Mouse (Mus musculus) olfactory bulb, adult 2 months (tissue): ENCODE results near the gene Cyfip1.

ENCODE experiments used
- CTCF ChIP-seq: fragments of 200-500 bp; IDR thresholded peaks from 2 replicates; pipeline ENCODE4 v1.5.1; 2012; ENCODE audit warnings: low read depth, mild to moderate bottlenecking, low read length, moderate library complexity; ENCODE audit not compliant: insufficient read depth
- POLR2A ChIP-seq: fragments of 200-500 bp; IDR thresholded peaks from 2 replicates; pipeline ENCODE4 v1.6.1; 2012; ENCODE audit warnings: mild to moderate bottlenecking, low read depth, low read length, moderate library complexity; ENCODE audit not compliant: insufficient read depth

DNA sequence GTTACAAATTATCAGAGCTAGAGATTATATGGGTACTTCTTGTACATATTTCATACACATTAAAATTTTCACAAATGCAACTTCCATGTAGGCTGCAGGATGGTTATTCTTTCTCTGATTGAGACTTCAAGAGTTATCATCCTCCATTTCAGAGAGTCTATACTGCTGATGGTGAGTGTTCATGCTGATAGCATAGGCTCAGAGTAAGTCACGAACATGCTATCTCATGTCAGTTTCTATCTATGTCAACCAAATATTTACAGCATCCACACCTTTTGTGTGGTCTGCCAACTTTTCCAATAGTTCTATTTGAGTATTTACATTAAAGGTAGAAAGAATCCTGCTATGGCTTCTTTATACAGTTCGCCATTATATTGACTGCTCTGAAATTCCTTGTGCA, 140.0 kb downstream of the Cyfip1 start:
- no peak for TF ChIP-seq CTCF
- TF ChIP-seq POLR2A: no peak
